Mouse (Mus musculus): Measurements from ENCODE around the gene Cacna1s. TPM values are rescaled to one million over a fixed set of nuclear protein-coding genes. Genes with fewer than 3 reads are reported as not detected.

The Cacna1s gene
- polyA plus RNA-seq, 1 experiment from 2014 or later, result 0.10 TPM

- H3K27ac ChIP-seq, result peak overlapping the region; percentile 69; the same call in 1 of the 2 replicates
- no peaks in the 10 kb centered on the region for H3K27me3 ChIP-seq
- no peaks in the 10 kb centered on the region for H3K36me3 ChIP-seq
- 24% methylated on average over 4 of the region's 4 CpGs for WGBS (ENCODE audit: insufficient replicate concordance)
- no peak for ATAC-seq (ENCODE audit: low read depth)
- H3K9ac ChIP-seq, result 0 out of 2 replicates have a peak overlapping the region, but pooled peaks have one; percentile 7
- no peak for DNase-seq
- no peaks in the 10 kb centered on the region for H3K9me3 ChIP-seq (replicated peaks)
- H3K4me2 ChIP-seq, result no peak overlapping the region
- H3K4me1 ChIP-seq (replicated peaks), result peaks cover 99% of the 10 kb centered on the region
- H3K4me3 ChIP-seq (replicated peaks), result no peak overlapping the region
Measured at GRCm38 (mm10) chr1:136137575-136137974, 85.0 kb downstream of the Cacna1s start.

DNA sequence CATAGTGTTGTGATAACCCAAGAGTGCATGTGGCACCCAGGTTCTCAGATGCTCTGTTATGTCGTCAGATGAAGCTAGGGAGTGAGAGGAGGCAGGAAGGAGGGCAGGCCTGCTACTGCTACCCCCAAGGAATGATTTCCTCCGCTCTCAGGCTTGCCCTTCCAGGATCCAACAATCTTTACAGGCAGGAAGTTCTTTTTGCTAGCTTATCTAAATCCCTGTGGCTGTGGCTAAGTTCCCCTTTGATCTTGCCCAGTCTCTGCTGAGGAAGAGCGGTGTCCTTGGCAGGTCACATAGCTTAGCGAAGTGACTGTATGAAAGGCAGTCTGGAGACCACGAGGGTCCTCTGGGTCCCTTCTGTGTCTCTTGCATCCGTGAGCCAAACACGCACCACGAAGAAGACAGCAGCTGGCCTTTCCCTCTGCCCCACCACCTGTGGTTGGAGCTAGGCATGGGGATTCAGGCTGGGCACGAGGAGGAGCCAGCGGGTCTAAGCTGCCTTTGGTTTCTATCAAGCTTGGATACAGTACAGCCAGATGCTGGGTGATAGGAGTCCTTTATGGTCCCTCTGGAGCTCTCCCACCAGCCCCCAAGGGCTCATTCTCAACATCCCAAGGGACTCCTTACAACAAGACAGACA, 85.8 kb downstream of the Cacna1s start:
- 38% methylated on average over 10 of the region's 10 CpGs for WGBS (ENCODE audit: insufficient replicate concordance)
- ATAC-seq (ENCODE audit: low read depth) (no peak), DNase-seq (no peak)
- no peaks in the 10 kb centered on the region for H3K27me3 ChIP-seq
- 0 out of 2 replicates have a peak overlapping the region, but pooled peaks have one; percentile 77 for H3K4me2 ChIP-seq
- H3K4me3 ChIP-seq (replicated peaks), result no peak overlapping the region
- H3K27ac ChIP-seq, result peak overlapping the region; percentile 69
- H3K9ac ChIP-seq, result peak overlapping the region; percentile 7; the same call in 1 of the 2 replicates
- no peaks in the 10 kb centered on the region for H3K36me3 ChIP-seq
- peaks cover 99% of the 10 kb centered on the region for H3K4me1 ChIP-seq (replicated peaks)
- no peaks in the 10 kb centered on the region for H3K9me3 ChIP-seq (replicated peaks)

DNA sequence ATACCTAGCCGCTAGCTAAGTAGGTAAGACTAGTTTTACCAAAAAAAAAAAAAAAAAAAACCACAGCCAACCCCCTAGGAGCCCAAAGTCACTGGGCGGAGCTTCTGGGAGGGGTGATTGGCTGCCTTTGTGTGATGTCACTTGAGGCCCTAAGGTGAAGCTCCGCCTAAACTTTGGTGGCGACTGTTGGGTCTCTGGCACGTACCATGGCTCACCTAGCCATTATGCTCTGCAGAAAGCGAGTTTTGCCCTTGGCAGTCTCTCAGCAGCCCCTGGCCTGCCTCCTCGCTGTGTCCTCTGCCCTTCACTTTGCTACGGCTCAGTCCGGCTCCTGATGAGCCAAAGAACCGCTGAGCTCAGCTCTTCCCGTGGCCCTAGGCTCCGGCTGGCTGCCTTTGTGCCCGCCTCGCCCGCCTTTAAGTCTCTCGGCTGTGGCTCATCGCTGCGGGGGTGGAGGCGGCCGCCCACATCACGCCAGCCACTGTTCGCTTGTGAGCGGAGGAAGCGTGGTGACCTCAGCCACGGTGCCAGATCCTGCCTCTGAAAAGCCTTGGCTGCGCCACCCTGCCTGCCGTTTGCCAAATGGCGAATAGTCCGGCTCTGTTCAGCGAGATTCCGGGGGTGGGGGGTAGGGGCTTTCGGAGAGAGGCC, 87.6 kb downstream of the Cacna1s start:
- under 1% methylated on average over 32 of the region's 32 CpGs for WGBS (ENCODE audit: insufficient replicate concordance)
- H3K27ac ChIP-seq, result peak overlapping the region; percentile 90
- peak overlapping the region; percentile 69 for H3K4me3 ChIP-seq (replicated peaks)
- H3K4me1 ChIP-seq (replicated peaks), result peaks cover 83% of the 10 kb centered on the region
- H3K9ac ChIP-seq, result peak overlapping the region; percentile 81
- no peaks in the 10 kb centered on the region for H3K36me3 ChIP-seq
- DNase-seq (peak; percentile 80), ATAC-seq (ENCODE audit: low read depth) (peak; percentile 89)
- no peaks in the 10 kb centered on the region for H3K27me3 ChIP-seq
- peak overlapping the region; percentile 77 for H3K4me2 ChIP-seq
- no peaks in the 10 kb centered on the region for H3K9me3 ChIP-seq (replicated peaks)

- Histone ChIP-seq H3K36me3 (0 out of 2 replicates have a peak, but pooled peaks cover 4% of the 10 kb centered on the region), H3K9ac (no peak overlapping the region), H3K4me3 (replicated peaks) (no peak overlapping the region), H3K27me3 (no peaks in the 10 kb centered on the region), H3K9me3 (replicated peaks) (no peaks in the 10 kb centered on the region), H3K4me2 (peak overlapping the region; percentile 77), H3K27ac (0 out of 2 replicates have a peak overlapping the region, but pooled peaks have one; percentile 23), H3K4me1 (replicated peaks) (peaks cover 80% of the 10 kb centered on the region)
- no peak for ATAC-seq (ENCODE audit: low read depth)
- WGBS (ENCODE audit: insufficient replicate concordance), result 62% methylated on average over 11 of the region's 11 CpGs
- no peak for DNase-seq
Measured at GRCm38 (mm10) chr1:136141176-136141950, 88.8 kb downstream of the Cacna1s start.

- Histone ChIP-seq H3K4me3 (replicated peaks) (no peak overlapping the region), H3K27ac (peak overlapping the region; percentile 25; the same call in 1 of the 2 replicates), H3K27me3 (no peaks in the 10 kb centered on the region), H3K9me3 (replicated peaks) (no peaks in the 10 kb centered on the region), H3K9ac (no peak overlapping the region), H3K4me2 (no peak overlapping the region), H3K4me1 (replicated peaks) (peaks cover 79% of the 10 kb centered on the region), H3K36me3 (0 out of 2 replicates have a peak, but pooled peaks cover 4% of the 10 kb centered on the region)
- DNase-seq, result no peak
- ATAC-seq (ENCODE audit: low read depth), result no peak
- 51% methylated on average over 6 of the region's 6 CpGs for WGBS (ENCODE audit: insufficient replicate concordance)
Measured at GRCm38 (mm10) chr1:136142336-136142735, 89.8 kb downstream of the Cacna1s start.

GRCm38 (mm10) chr1:136143514-136143913, 91.0 kb downstream of the Cacna1s start:
- DNase-seq (no peak), ATAC-seq (ENCODE audit: low read depth) (no peak)
- peaks cover 14% of the 10 kb centered on the region; the same call in 1 of the 2 replicates for H3K36me3 ChIP-seq
- no peaks in the 10 kb centered on the region for H3K9me3 ChIP-seq (replicated peaks)
- H3K4me3 ChIP-seq (replicated peaks), result no peak overlapping the region
- H3K27ac ChIP-seq, result no peak overlapping the region
- 82% methylated on average over 10 of the region's 10 CpGs for WGBS (ENCODE audit: insufficient replicate concordance)
- peaks cover 70% of the 10 kb centered on the region for H3K4me1 ChIP-seq (replicated peaks)
- no peak overlapping the region for H3K4me2 ChIP-seq
- H3K27me3 ChIP-seq, result no peaks in the 10 kb centered on the region
- no peak overlapping the region for H3K9ac ChIP-seq

- Histone ChIP-seq H3K9ac (no peak overlapping the region), H3K27ac (no peak overlapping the region), H3K4me2 (no peak overlapping the region), H3K36me3 (peaks cover 40% of the 10 kb centered on the region), H3K27me3 (no peaks in the 10 kb centered on the region), H3K9me3 (replicated peaks) (no peaks in the 10 kb centered on the region), H3K4me1 (replicated peaks) (peaks cover 21% of the 10 kb centered on the region), H3K4me3 (replicated peaks) (no peak overlapping the region)
- ATAC-seq (ENCODE audit: low read depth) (no peak), DNase-seq (no peak)
- WGBS (ENCODE audit: insufficient replicate concordance), result 83% methylated on average over 9 of the region's 9 CpGs
Measured at GRCm38 (mm10) chr1:136149702-136150101, 97.2 kb downstream of the Cacna1s start.

- Histone ChIP-seq H3K27ac (no peak overlapping the region), H3K27me3 (no peaks in the 10 kb centered on the region), H3K9me3 (replicated peaks) (no peaks in the 10 kb centered on the region), H3K36me3 (peaks cover 43% of the 10 kb centered on the region), H3K4me3 (replicated peaks) (no peak overlapping the region), H3K4me1 (replicated peaks) (peaks cover 12% of the 10 kb centered on the region), H3K9ac (no peak overlapping the region), H3K4me2 (no peak overlapping the region)
- WGBS (ENCODE audit: insufficient replicate concordance), result 80% methylated on average over 8 of the region's 8 CpGs
- no peak for ATAC-seq (ENCODE audit: low read depth)
- DNase-seq, result no peak
Measured at GRCm38 (mm10) chr1:136151371-136151770, 98.8 kb downstream of the Cacna1s start.

- peaks cover 36% of the 10 kb centered on the region for H3K36me3 ChIP-seq
- H3K27me3 ChIP-seq, result no peaks in the 10 kb centered on the region
- no peak overlapping the region for H3K4me3 ChIP-seq (replicated peaks)
- H3K4me2 ChIP-seq, result no peak overlapping the region
- no peaks in the 10 kb centered on the region; the same call in 1 of the 2 replicates for H3K4me1 ChIP-seq (replicated peaks)
- no peak for DNase-seq
- 79% methylated on average over 4 of the region's 4 CpGs for WGBS (ENCODE audit: insufficient replicate concordance)
- H3K27ac ChIP-seq, result no peak overlapping the region
- H3K9me3 ChIP-seq (replicated peaks), result no peaks in the 10 kb centered on the region
- ATAC-seq (ENCODE audit: low read depth), result no peak
- no peak overlapping the region for H3K9ac ChIP-seq
Measured at GRCm38 (mm10) chr1:136156304-136156703, 103.8 kb downstream of the Cacna1s start.

GRCm38 (mm10) chr1:136156951-136157350, 104.4 kb downstream of the Cacna1s start:
- H3K4me1 ChIP-seq (replicated peaks), result no peaks in the 10 kb centered on the region; the same call in 1 of the 2 replicates
- DNase-seq, result no peak
- H3K9ac ChIP-seq, result no peak overlapping the region
- H3K27me3 ChIP-seq, result no peaks in the 10 kb centered on the region
- peaks cover 33% of the 10 kb centered on the region for H3K36me3 ChIP-seq
- no peak for ATAC-seq (ENCODE audit: low read depth)
- no peak overlapping the region for H3K27ac ChIP-seq
- no peaks in the 10 kb centered on the region for H3K9me3 ChIP-seq (replicated peaks)
- no peak overlapping the region for H3K4me2 ChIP-seq
- H3K4me3 ChIP-seq (replicated peaks), result no peak overlapping the region
- 82% methylated on average over 4 of the region's 4 CpGs for WGBS (ENCODE audit: insufficient replicate concordance)

GRCm38 (mm10) chr1:136159830-136160229, 107.3 kb downstream of the Cacna1s start:
- no peaks in the 10 kb centered on the region for H3K27me3 ChIP-seq
- no peak overlapping the region for H3K4me2 ChIP-seq
- H3K27ac ChIP-seq, result no peak overlapping the region
- H3K9ac ChIP-seq, result no peak overlapping the region
- DNase-seq (no peak), ATAC-seq (ENCODE audit: low read depth) (no peak)
- H3K4me1 ChIP-seq (replicated peaks), result no peaks in the 10 kb centered on the region; the same call in 1 of the 2 replicates
- H3K4me3 ChIP-seq (replicated peaks), result no peak overlapping the region
- H3K9me3 ChIP-seq (replicated peaks), result no peaks in the 10 kb centered on the region
- 69% methylated on average over 12 of the region's 12 CpGs for WGBS (ENCODE audit: insufficient replicate concordance)
- H3K36me3 ChIP-seq, result peaks cover 23% of the 10 kb centered on the region
